Mouse (Mus musculus): Measurements from ENCODE around the gene Gm20388. TPM values are rescaled to one million over a fixed set of nuclear protein-coding genes. Genes with fewer than 3 reads are reported as not detected.
A peak's percentile ranks its signal among the peaks of the same experiment; 100 is the strongest.

Gene Gm20388
- polyA plus RNA-seq, 1 experiment from 2014 or later = not detected

DNA sequence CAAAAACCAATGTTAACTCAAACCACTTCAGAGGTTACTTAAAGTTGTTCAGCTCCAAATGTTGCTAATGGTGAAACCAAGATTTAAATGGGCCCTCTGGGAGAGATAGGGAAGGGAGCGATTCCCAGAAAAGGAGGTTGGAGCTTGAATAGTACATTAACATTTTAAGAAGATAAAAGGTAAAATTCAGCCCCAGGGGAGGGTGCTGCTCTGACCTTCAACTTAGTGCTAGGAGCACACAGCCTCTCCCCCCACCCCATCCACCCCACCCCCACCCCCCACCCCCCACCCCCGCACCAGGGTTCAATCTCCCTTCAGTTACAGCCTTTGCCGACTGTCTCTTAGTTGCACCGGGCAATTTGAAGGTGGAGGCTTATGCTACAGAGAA lies 3851.2 kb downstream of the Gm20388 start:
- Histone ChIP-seq H3K9me3 (ENCODE audit: control insufficient read depth, low read length) (no peaks in the 10 kb centered on the region), H3K4me2 (replicated peaks; ENCODE audit: low read depth) (no peak overlapping the region), H3K27me3 (ENCODE audit: control insufficient read depth, insufficient read depth, low read length) (no peaks in the 10 kb centered on the region), H3K4me1 (replicated peaks; ENCODE audit: control insufficient read depth, insufficient read depth) (no peaks in the 10 kb centered on the region), H3K4me3 (ENCODE audit: low read depth, low read length) (no peak overlapping the region), H3K36me3 (ENCODE audit: control insufficient read depth, insufficient read depth, low read length) (no peaks in the 10 kb centered on the region), H3K9ac (ENCODE audit: low read length) (no peak overlapping the region), H3K27ac (replicated peaks) (no peak overlapping the region)
- ATAC-seq (ENCODE audit: low FRiP score, low TSS enrichment) (no peak), DNase-seq (ENCODE audit: low spot score) (no peak)
- WGBS = 49% methylated on average over 4 of the region's 4 CpGs
- TF ChIP-seq EP300 (optimal IDR thresholded peaks at IDR 0.05) (no peak), CTCF (IDR thresholded peaks at IDR 0.05; ENCODE audit: low read depth) (no peak)

DNA sequence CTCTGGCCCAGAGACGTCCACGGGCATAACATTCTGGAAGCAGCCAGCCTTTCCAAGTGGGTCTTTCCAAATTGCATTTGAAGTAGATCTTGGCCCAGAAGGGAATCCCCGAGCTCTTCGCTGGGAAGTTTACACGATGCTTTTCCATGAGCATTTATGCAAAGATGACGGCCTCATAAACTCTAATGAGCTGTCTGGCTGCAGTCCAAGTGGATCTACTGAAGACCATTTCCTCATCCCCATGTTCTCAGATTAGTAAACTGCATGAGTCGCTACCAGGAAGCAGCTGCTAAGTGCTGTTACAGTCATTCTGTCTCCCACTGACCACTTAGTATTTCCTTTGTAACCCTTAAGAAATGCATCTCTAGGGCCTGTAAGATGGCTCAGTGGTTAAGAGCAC lies 3852.7 kb downstream of the Gm20388 start:
- Histone ChIP-seq H3K9me3 (ENCODE audit: control insufficient read depth, low read length) (no peaks in the 10 kb centered on the region), H3K4me3 (ENCODE audit: low read depth, low read length) (no peak overlapping the region), H3K4me1 (replicated peaks; ENCODE audit: control insufficient read depth, insufficient read depth) (no peaks in the 10 kb centered on the region), H3K36me3 (ENCODE audit: control insufficient read depth, insufficient read depth, low read length) (no peaks in the 10 kb centered on the region), H3K4me2 (replicated peaks; ENCODE audit: low read depth) (no peak overlapping the region), H3K27ac (replicated peaks) (no peak overlapping the region), H3K9ac (ENCODE audit: low read length) (no peak overlapping the region), H3K27me3 (ENCODE audit: control insufficient read depth, insufficient read depth, low read length) (no peaks in the 10 kb centered on the region)
- WGBS = 26% methylated on average over 7 of the region's 7 CpGs
- ATAC-seq (ENCODE audit: low FRiP score, low TSS enrichment) = peak; percentile 66
- DNase-seq (ENCODE audit: low spot score) = peak; percentile 49
- TF ChIP-seq EP300 (optimal IDR thresholded peaks at IDR 0.05) (no peak), CTCF (IDR thresholded peaks at IDR 0.05; ENCODE audit: low read depth) (no peak)

DNA sequence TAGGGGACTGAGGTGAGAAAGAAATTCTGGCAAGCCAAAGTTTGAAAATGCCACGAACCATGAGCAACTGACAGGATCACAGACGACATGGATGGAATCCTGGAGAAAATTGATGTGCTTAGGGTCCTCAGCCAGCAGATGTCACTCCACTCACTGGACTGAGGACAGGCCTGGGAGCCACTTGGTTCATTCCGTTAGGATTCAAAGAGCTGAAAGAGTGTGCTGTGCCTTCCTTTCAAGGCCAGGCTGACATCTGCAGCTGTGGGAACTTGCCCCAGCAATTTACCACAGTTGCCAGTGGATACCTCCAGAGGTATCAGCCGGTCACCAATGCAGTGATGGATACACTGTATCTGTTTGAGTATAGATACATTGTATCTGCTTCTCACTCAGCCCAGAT lies 3854.0 kb downstream of the Gm20388 start:
- H3K9ac ChIP-seq (ENCODE audit: low read length) = no peak overlapping the region
- H3K9me3 ChIP-seq (ENCODE audit: control insufficient read depth, low read length) = no peaks in the 10 kb centered on the region
- no peak overlapping the region for H3K4me2 ChIP-seq (replicated peaks; ENCODE audit: low read depth)
- no peaks in the 10 kb centered on the region for H3K27me3 ChIP-seq (ENCODE audit: control insufficient read depth, insufficient read depth, low read length)
- no peaks in the 10 kb centered on the region for H3K4me1 ChIP-seq (replicated peaks; ENCODE audit: control insufficient read depth, insufficient read depth)
- H3K4me3 ChIP-seq (ENCODE audit: low read depth, low read length) = no peak overlapping the region
- ATAC-seq (ENCODE audit: low FRiP score, low TSS enrichment) (no peak), DNase-seq (ENCODE audit: low spot score) (no peak)
- TF ChIP-seq CTCF (IDR thresholded peaks at IDR 0.05; ENCODE audit: low read depth) = peak; percentile 61
- no peak for TF ChIP-seq EP300 (optimal IDR thresholded peaks at IDR 0.05)
- no peak overlapping the region for H3K27ac ChIP-seq (replicated peaks)
- no peaks in the 10 kb centered on the region for H3K36me3 ChIP-seq (ENCODE audit: control insufficient read depth, insufficient read depth, low read length)
- WGBS = 51% methylated on average over 4 of the region's 4 CpGs

DNA sequence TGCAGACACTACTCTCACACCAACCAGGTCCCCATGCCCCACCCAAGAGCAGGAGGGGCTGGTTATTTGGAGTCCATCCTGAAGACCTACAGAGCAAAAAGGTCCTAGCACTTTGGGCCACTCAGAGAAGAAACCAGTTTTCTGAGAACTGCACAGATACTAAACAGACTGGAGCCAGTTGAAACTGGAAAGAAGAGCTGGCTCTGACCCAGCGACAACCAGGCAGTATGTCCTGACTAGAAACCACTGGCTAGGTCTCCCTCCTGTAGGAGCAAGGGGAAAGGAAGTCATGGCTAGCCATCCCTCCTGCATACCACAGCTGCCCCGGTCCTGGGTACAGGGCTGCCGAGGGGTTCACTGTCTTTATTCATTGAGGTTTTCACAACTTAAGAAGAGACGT lies 3855.9 kb downstream of the Gm20388 start:
- Histone ChIP-seq H3K27me3 (ENCODE audit: control insufficient read depth, insufficient read depth, low read length) (no peaks in the 10 kb centered on the region), H3K4me3 (ENCODE audit: low read depth, low read length) (no peak overlapping the region), H3K9ac (ENCODE audit: low read length) (no peak overlapping the region), H3K4me1 (replicated peaks; ENCODE audit: control insufficient read depth, insufficient read depth) (no peaks in the 10 kb centered on the region), H3K4me2 (replicated peaks; ENCODE audit: low read depth) (no peak overlapping the region), H3K36me3 (ENCODE audit: control insufficient read depth, insufficient read depth, low read length) (no peaks in the 10 kb centered on the region), H3K27ac (replicated peaks) (no peak overlapping the region), H3K9me3 (ENCODE audit: control insufficient read depth, low read length) (no peaks in the 10 kb centered on the region)
- no peak for DNase-seq (ENCODE audit: low spot score)
- TF ChIP-seq CTCF (IDR thresholded peaks at IDR 0.05; ENCODE audit: low read depth) (no peak), EP300 (optimal IDR thresholded peaks at IDR 0.05) (no peak)
- 87% methylated on average over 4 of the region's 4 CpGs for WGBS
- no peak for ATAC-seq (ENCODE audit: low FRiP score, low TSS enrichment)

DNA sequence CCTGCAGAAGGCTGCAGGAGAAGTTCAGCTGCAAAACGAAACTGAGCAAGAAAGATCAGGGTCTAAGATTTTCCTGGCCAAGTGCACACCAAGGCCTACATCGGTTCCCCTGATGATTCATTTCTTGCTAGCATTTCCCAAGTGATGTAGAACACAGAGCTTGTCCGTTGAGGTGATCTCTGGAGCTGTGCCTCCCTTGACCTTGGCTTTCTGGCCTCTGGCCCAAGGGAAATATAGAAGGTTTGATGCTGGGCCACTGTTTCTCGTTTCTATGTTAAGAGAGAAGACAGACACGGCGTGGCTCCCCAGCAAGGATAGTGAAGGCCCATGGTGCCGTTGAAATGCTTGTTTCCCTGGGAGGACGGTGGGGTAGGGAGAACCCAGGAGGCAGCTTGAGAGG lies 3857.2 kb downstream of the Gm20388 start:
- no peak overlapping the region for H3K27ac ChIP-seq (replicated peaks)
- H3K4me3 ChIP-seq (ENCODE audit: low read depth, low read length) = no peak overlapping the region
- no peak for TF ChIP-seq CTCF (IDR thresholded peaks at IDR 0.05; ENCODE audit: low read depth)
- no peak for TF ChIP-seq EP300 (optimal IDR thresholded peaks at IDR 0.05)
- H3K4me1 ChIP-seq (replicated peaks; ENCODE audit: control insufficient read depth, insufficient read depth) = no peaks in the 10 kb centered on the region
- 78% methylated on average over 8 of the region's 8 CpGs for WGBS
- H3K9ac ChIP-seq (ENCODE audit: low read length) = no peak overlapping the region
- no peak for ATAC-seq (ENCODE audit: low FRiP score, low TSS enrichment)
- DNase-seq (ENCODE audit: low spot score) = no peak
- H3K4me2 ChIP-seq (replicated peaks; ENCODE audit: low read depth) = no peak overlapping the region
- no peaks in the 10 kb centered on the region for H3K9me3 ChIP-seq (ENCODE audit: control insufficient read depth, low read length)
- no peaks in the 10 kb centered on the region for H3K27me3 ChIP-seq (ENCODE audit: control insufficient read depth, insufficient read depth, low read length)
- H3K36me3 ChIP-seq (ENCODE audit: control insufficient read depth, insufficient read depth, low read length) = no peaks in the 10 kb centered on the region

DNA sequence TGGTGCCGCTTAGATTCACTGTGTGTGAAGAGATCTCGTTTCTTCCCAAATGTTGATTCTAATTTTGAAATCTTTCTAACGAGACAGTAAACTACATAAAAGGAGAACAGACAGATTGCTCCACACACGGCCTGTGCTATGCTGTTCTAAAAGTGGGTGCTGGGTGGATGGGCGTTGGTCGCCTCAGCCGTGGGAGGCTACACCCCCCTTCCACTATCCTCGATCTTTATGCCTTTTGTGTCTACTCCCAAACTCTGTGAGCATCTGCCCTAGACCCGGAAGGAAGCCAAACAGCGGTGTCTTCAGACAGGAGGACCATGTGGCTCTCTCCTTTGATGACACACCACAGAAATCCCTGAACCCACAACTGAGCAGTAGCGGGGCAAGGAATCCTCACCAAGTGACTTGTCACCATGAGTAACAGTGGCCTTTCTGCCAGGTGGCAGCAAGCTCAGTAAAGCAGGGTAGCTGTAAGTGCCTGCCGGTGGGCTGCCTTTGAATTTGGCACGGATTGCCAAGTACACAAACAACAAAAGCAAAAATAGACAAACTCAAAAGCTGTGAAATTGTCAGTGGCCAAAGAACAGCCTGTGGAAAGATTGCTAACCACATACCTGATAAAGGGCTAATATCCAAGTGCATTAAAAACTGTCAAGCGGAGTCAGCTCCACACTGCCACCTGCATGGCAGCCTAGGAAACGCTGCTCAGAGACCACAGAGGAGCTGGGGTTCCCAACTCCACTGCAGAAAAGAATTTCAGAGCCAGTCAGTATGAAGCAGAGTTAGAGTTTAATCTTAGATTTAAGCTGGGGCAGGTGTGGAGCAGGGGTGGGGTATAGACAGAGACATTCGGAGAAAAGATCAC lies 3858.1 kb downstream of the Gm20388 start:
- peak; percentile 80 for DNase-seq (ENCODE audit: low spot score)

More for the DNA sequence above, 3858.1 kb downstream of the Gm20388 start:
- Histone ChIP-seq H3K4me3 (ENCODE audit: low read depth, low read length) (no peak overlapping the region), H3K4me1 (replicated peaks; ENCODE audit: control insufficient read depth, insufficient read depth) (no peaks in the 10 kb centered on the region), H3K27me3 (ENCODE audit: control insufficient read depth, insufficient read depth, low read length) (no peaks in the 10 kb centered on the region), H3K36me3 (ENCODE audit: control insufficient read depth, insufficient read depth, low read length) (no peaks in the 10 kb centered on the region), H3K4me2 (replicated peaks; ENCODE audit: low read depth) (no peak overlapping the region), H3K27ac (replicated peaks) (no peak overlapping the region), H3K9me3 (ENCODE audit: control insufficient read depth, low read length) (no peaks in the 10 kb centered on the region), H3K9ac (ENCODE audit: low read length) (no peak overlapping the region)
- peak; percentile 34; the same call in 1 of the 2 replicates for ATAC-seq (ENCODE audit: low FRiP score, low TSS enrichment)
- peak; percentile 91 for TF ChIP-seq CTCF (IDR thresholded peaks at IDR 0.05; ENCODE audit: low read depth)
- TF ChIP-seq EP300 (optimal IDR thresholded peaks at IDR 0.05) = no peak
- WGBS = 64% methylated on average over 16 of the region's 16 CpGs
